8 mouse cellular contexts compared by ENCODE assay signal in the genomic region with DNA sequence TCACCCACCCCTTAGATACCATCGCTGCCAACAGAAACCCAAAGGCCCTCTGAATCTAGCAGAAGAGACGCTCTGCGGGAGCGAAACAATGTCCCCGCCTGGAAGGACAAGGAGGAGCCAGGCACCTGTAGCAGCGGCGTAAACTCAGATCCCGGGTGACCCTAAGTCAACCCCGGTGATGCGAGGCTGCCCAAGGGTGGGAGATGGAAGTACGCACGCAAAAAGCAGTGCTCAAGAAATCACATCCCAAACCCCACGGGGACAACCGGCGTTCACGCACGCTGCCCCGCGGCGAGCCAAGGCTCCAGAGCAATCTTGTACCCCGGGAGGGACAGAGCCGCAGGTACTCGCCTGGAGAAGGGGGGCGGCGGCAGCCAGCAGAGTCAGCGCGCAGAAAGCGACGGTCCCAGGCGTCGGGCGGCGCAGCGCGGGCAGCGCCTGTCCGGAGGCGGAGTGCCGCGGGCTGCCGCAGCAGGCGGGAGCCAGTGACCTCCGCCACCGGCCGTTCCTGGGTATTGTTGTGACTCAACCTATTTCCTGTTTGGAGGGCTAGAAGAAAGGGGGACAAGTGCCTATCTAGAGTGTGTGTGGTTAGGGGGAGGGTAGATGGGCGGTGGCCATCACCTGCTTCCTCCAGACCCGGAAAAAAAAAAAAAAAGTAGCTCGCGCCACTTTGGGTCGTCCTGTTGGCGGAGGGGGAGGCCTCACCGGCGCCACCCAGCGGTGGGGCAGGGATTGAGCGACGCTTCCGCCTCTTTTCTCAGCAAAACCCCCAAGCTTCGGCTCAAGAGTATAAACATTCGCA. TPM values are rescaled to one million over a fixed set of nuclear protein-coding genes. Genes with fewer than 3 reads are reported as not detected.
DNase-seq lines count a peak whose midpoint lies in the region; ATAC-seq and TF ChIP-seq lines count a peak whose summit lies in the region.

A gene (minus strand): TSS at position 531 of the 805 bp plus-strand sequence.

- TF ChIP-seq EP300 in liver, postnatal 0 days (IDR thresholded peaks at IDR 0.05; ENCODE audit: low read depth), result peak; percentile 27; the same call in 1 of the 2 replicates

- TF ChIP-seq CTCF in bone marrow, adult 2 months (IDR thresholded peaks at IDR 0.05; ENCODE audit: control insufficient read depth, insufficient read depth, low read length), result peak; percentile 50; the same call in 1 of the 2 replicates
- TF ChIP-seq CTCF in liver, postnatal 0 days (IDR thresholded peaks at IDR 0.05; ENCODE audit: low read depth), result peak; percentile 85

- no peaks in the 10 kb centered on the region for H3K4me1 ChIP-seq in bone marrow, adult 2 months (ENCODE audit: control insufficient read depth, insufficient read depth, low read length)
- H3K4me1 ChIP-seq in forebrain, embryonic 11.5 days (replicated peaks; ENCODE audit: control insufficient read depth, insufficient read depth, low read length), result no peaks in the 10 kb centered on the region; the same call in 1 of the 2 replicates
- H3K4me1 ChIP-seq in heart, embryonic 16.5 days (ENCODE audit: control insufficient read depth, insufficient read depth, low read length), result peaks cover 12% of the 10 kb centered on the region
- H3K4me1 ChIP-seq in liver, postnatal 0 days (ENCODE audit: insufficient read depth), result peaks cover 3% of the 10 kb centered on the region; the same call in 1 of the 2 replicates
- peaks cover 15% of the 10 kb centered on the region for H3K4me1 ChIP-seq in neural tube, embryonic 12.5 days

- TF ChIP-seq POLR2A in bone marrow, adult 2 months (IDR thresholded peaks at IDR 0.05; ENCODE audit: borderline replicate concordance, control insufficient read depth, low read depth, low read length), result no peak

- peak; percentile 81 for DNase-seq in CD4-positive, CD25-positive, alpha-beta regulatory T cell, adult 2 months (ENCODE audit: low read depth, low spot score)
- DNase-seq in forebrain, embryonic 11.5 days (ENCODE audit: low spot score), result peak; percentile 74
- DNase-seq in kidney, postnatal 14 days, result peak; percentile 81
- peak; percentile 75 for DNase-seq in liver, postnatal 0 days
- peak; percentile 4 to 8 for DNase-seq in thymus, adult 18-20 months

- H3K9ac ChIP-seq in forebrain, embryonic 11.5 days (ENCODE audit: low read length), result peak within 1 kb of the TSS; percentile 59
- peak within 1 kb of the TSS; percentile 86 for H3K9ac ChIP-seq in heart, embryonic 16.5 days (ENCODE audit: low read length)
- H3K9ac ChIP-seq in liver, postnatal 0 days (replicated peaks), result peak within 1 kb of the TSS; percentile 71
- H3K9ac ChIP-seq in neural tube, embryonic 12.5 days, result peak within 1 kb of the TSS; percentile 45

- peak within 1 kb of the TSS; percentile 87 for H3K4me2 ChIP-seq in forebrain, embryonic 11.5 days (ENCODE audit: low read depth, low read length, severe bottlenecking)
- H3K4me2 ChIP-seq in heart, embryonic 16.5 days (ENCODE audit: low read depth, low read length), result peak within 1 kb of the TSS; percentile 90
- H3K4me2 ChIP-seq in liver, postnatal 0 days (ENCODE audit: low read depth, low read length), result peak within 1 kb of the TSS; percentile 74
- H3K4me2 ChIP-seq in neural tube, embryonic 12.5 days (replicated peaks), result peak within 1 kb of the TSS; percentile 83

- H3K9me3 ChIP-seq in forebrain, embryonic 11.5 days (ENCODE audit: control insufficient read depth, low read length), result no peaks in the 10 kb centered on the region
- no peaks in the 10 kb centered on the region for H3K9me3 ChIP-seq in heart, embryonic 16.5 days (replicated peaks; ENCODE audit: control insufficient read depth, low read length)
- no peaks in the 10 kb centered on the region for H3K9me3 ChIP-seq in liver, postnatal 0 days (ENCODE audit: low read length)
- no peaks in the 10 kb centered on the region for H3K9me3 ChIP-seq in neural tube, embryonic 12.5 days

- H3K27ac ChIP-seq in bone marrow, adult 2 months (ENCODE audit: control insufficient read depth, insufficient read depth, low read depth, low read length, poor library complexity), result no peak within 1 kb of the TSS; the same call in 1 of the 2 replicates
- no peak within 1 kb of the TSS for H3K27ac ChIP-seq in forebrain, embryonic 11.5 days (ENCODE audit: low read depth, low read length)
- H3K27ac ChIP-seq in heart, embryonic 16.5 days (ENCODE audit: low read length), result peak within 1 kb of the TSS; percentile 91
- H3K27ac ChIP-seq in liver, postnatal 0 days (ENCODE audit: low read depth), result peak within 1 kb of the TSS; percentile 93
- H3K27ac ChIP-seq in neural tube, embryonic 12.5 days, result no peak within 1 kb of the TSS

- H3K36me3 ChIP-seq in forebrain, embryonic 11.5 days (ENCODE audit: control insufficient read depth, insufficient read depth, low read length), result no peaks in the 10 kb centered on the region
- no peaks in the 10 kb centered on the region for H3K36me3 ChIP-seq in heart, embryonic 16.5 days (ENCODE audit: control insufficient read depth, insufficient read depth)
- H3K36me3 ChIP-seq in liver, postnatal 0 days (replicated peaks; ENCODE audit: insufficient read depth, low read length), result no peaks in the 10 kb centered on the region
- H3K36me3 ChIP-seq in neural tube, embryonic 12.5 days, result no peaks in the 10 kb centered on the region

- H3K4me3 ChIP-seq in bone marrow, adult 2 months (replicated peaks; ENCODE audit: control insufficient read depth, low read depth, low read length), result peak within 1 kb of the TSS; percentile 54
- peak within 1 kb of the TSS; percentile 44 for H3K4me3 ChIP-seq in forebrain, embryonic 11.5 days (ENCODE audit: low read depth, low read length)
- H3K4me3 ChIP-seq in heart, embryonic 16.5 days (ENCODE audit: low read length), result peak within 1 kb of the TSS; percentile 82
- peak within 1 kb of the TSS; percentile 64 for H3K4me3 ChIP-seq in liver, postnatal 0 days (ENCODE audit: low read depth, low read length)
- peak within 1 kb of the TSS; percentile 44 for H3K4me3 ChIP-seq in neural tube, embryonic 12.5 days

- H3K27me3 ChIP-seq in forebrain, embryonic 11.5 days (ENCODE audit: control insufficient read depth, insufficient read depth, low read length), result peaks cover 14% of the 10 kb centered on the region
- H3K27me3 ChIP-seq in heart, embryonic 16.5 days (ENCODE audit: control insufficient read depth, insufficient read depth, low read length), result no peaks in the 10 kb centered on the region
- H3K27me3 ChIP-seq in liver, postnatal 0 days (ENCODE audit: insufficient read depth, low read length), result peaks cover 14% of the 10 kb centered on the region
- peaks cover 28% of the 10 kb centered on the region for H3K27me3 ChIP-seq in neural tube, embryonic 12.5 days (replicated peaks)

- 1% methylated on average over 59 of the region's 59 CpGs for WGBS in bone marrow, adult 2 months
- WGBS in forebrain, embryonic 11.5 days, result under 1% methylated on average over 59 of the region's 59 CpGs
- under 1% methylated on average over 58 of the region's 59 CpGs for WGBS in heart, embryonic 16.5 days
- under 1% methylated on average over 59 of the region's 59 CpGs for WGBS in liver, postnatal 0 days (ENCODE audit: insufficient replicate concordance)
- under 1% methylated on average over 58 of the region's 59 CpGs for WGBS in neural tube, embryonic 12.5 days

- peak; percentile 51 for ATAC-seq in forebrain, embryonic 11.5 days (replicated peaks; ENCODE audit: low FRiP score)
- ATAC-seq in heart, embryonic 16.5 days (replicated peaks; ENCODE audit: extremely low read depth, insufficient read depth, low FRiP score), result peak; percentile 69
- ATAC-seq in liver, postnatal 0 days, result peak; percentile 83
- peak; percentile 59; the same call in 1 of the 2 replicates for ATAC-seq in neural tube, embryonic 12.5 days (ENCODE audit: low FRiP score, low read depth)

RNA-seq across cellular contexts. Expression of the gene that starts here (rescaled TPM):
- polyA plus RNA-seq in bone marrow, adult 2 months (2011; ENCODE audit: insufficient read depth, insufficient read length, low replicate concordance, missing spikeins), result 6.8 and 11.4 TPM in 2 replicates
- polyA plus RNA-seq in forebrain, embryonic 11.5 days (2014; fragmentation: Nextera tagmentation; extraction: Ambion mirVana), result 32.1 and 36.9 TPM in 2 replicates
- polyA plus RNA-seq in heart, embryonic 16.5 days (2015; fragmentation: Nextera tagmentation; extraction: Ambion mirVana), result 22.3 and 24.9 TPM in 2 replicates
- 3.5 and 4.1 TPM in 2 replicates for polyA plus RNA-seq in liver, postnatal 0 days (2015; fragmentation: Nextera tagmentation; extraction: Ambion mirVana)
- 25.5 and 28.4 TPM in 2 replicates for polyA plus RNA-seq in neural tube, embryonic 12.5 days (2016; fragmentation: Nextera tagmentation; extraction: Ambion mirVana)

Comparison
In these comparisons a context has a peak if more than half of its experiments do, and no peak if none do; other contexts are left out.
1. DNase-seq: peak in every context shown above with its lines; median percentile 81 in CD4-positive, CD25-positive, alpha-beta regulatory T cell, adult 2 months; 81 in kidney, postnatal 14 days; 75 in liver, postnatal 0 days; 74 in forebrain, embryonic 11.5 days; 6 in thymus, adult 18-20 months.
2. H3K27ac ChIP-seq: peak in heart, embryonic 16.5 days (single experiment) and liver, postnatal 0 days (single experiment); none in bone marrow, adult 2 months (single experiment), forebrain, embryonic 11.5 days (single experiment) and neural tube, embryonic 12.5 days (single experiment).
3. Peak in every context shown above with its lines, with median percentiles within 50 percentile points of each other: H3K4me3 ChIP-seq, ATAC-seq, H3K4me2 ChIP-seq and H3K9ac ChIP-seq.